Mouse (Mus musculus): ENCODE measurements around the gene Cryzl1. TPM values are rescaled to one million over a fixed set of nuclear protein-coding genes. Genes with fewer than 3 reads are reported as not detected.

Gene Cryzl1
- polyA plus RNA-seq, 1 experiment from 2014 or later, result 110 TPM

DNA sequence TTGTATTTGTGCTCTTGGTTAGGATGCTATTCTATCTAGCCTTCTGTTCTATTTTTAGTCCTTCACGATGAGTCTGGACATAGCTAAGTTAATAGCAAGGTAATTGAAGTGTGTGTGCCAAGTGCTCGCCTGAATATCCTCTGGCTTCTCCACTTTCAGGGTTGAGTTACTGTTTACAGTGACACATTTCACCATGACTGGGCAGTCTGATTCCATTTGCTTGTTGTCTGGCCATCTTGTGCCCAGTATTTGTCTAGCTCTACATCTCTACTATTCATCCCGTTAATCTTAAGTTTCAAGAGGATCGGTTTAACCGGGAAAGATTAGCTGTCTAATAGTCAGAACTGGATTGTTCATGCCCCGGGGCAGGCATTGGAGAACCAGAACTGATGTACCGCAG is 33.7 kb upstream of the Cryzl1 start:
- Histone ChIP-seq H3K36me3 (no peaks in the 10 kb centered on the region), H3K4me1 (replicated peaks) (peaks cover 63% of the 10 kb centered on the region), H3K27me3 (no peaks in the 10 kb centered on the region), H3K27ac (0 out of 2 replicates have a peak overlapping the region, but pooled peaks have one; percentile 21), H3K9ac (replicated peaks) (no peak overlapping the region), H3K4me3 (replicated peaks) (no peak overlapping the region), H3K4me2 (replicated peaks) (no peak overlapping the region), H3K9me3 (no peaks in the 10 kb centered on the region)
- ATAC-seq, result no peak
- WGBS, result 65% methylated on average over 7 of the region's 7 CpGs

DNA sequence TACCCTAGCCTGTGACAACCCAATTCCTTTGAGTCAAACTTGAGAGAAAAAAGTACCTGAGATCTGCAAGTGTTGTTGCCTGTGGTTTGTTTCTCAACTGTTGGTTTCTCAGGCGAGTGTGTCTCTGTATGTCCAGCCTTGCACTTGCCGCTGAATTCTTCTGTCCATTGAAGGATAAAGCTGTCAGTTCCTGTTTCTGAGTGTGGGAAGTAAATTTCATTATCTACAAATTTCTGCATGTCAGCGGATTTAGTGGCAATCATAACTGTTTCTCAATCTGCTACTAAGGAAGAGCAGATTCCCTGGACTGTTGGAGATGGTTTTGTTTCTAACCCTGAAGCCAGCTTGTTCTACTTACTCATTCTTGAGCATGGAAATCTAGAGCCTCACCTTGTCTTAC is 33.0 kb upstream of the Cryzl1 start:
- Histone ChIP-seq H3K4me1 (replicated peaks) (peaks cover 56% of the 10 kb centered on the region), H3K4me2 (replicated peaks) (no peak overlapping the region), H3K36me3 (no peaks in the 10 kb centered on the region), H3K9me3 (no peaks in the 10 kb centered on the region), H3K27ac (no peak overlapping the region), H3K9ac (replicated peaks) (no peak overlapping the region), H3K4me3 (replicated peaks) (no peak overlapping the region), H3K27me3 (no peaks in the 10 kb centered on the region)
- no peak for ATAC-seq
- 89% methylated on average over 3 of the region's 3 CpGs for WGBS

- H3K27ac ChIP-seq, result no peak overlapping the region
- no peak overlapping the region for H3K4me2 ChIP-seq (replicated peaks)
- no peak overlapping the region for H3K4me3 ChIP-seq (replicated peaks)
- H3K27me3 ChIP-seq, result no peaks in the 10 kb centered on the region
- no peak for ATAC-seq
- 0 out of 2 replicates have a peak, but pooled peaks cover 3% of the 10 kb centered on the region for H3K36me3 ChIP-seq
- no peak overlapping the region for H3K9ac ChIP-seq (replicated peaks)
- peaks cover 50% of the 10 kb centered on the region for H3K4me1 ChIP-seq (replicated peaks)
- no peaks in the 10 kb centered on the region for H3K9me3 ChIP-seq
- 78% methylated on average over 9 of the region's 9 CpGs for WGBS
Measured at GRCm38 (mm10) chr16:91761202-91761601, 32.4 kb upstream of the Cryzl1 start.

DNA sequence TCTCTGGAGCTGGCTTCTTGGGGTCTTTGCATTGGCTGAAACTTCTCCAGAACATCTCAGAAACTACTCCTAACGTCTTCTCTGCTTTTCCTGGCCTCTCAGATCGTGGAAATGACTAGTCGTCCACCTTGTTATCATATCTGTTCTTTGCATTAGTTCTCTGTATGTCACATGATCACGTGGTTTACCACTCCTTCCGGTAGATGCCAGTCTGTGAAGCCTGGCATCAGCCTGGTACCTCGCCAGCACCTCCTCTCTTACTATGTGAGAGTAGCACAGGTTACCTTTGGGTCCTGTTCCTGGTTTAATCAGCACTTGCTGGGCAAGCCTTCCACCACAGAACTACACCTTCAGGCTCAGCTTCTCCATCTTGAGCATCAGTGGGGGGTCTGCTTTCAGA is 26.2 kb upstream of the Cryzl1 start:
- no peaks in the 10 kb centered on the region for H3K9me3 ChIP-seq
- H3K36me3 ChIP-seq, result peaks cover 3% of the 10 kb centered on the region; the same call in 1 of the 2 replicates
- no peak overlapping the region for H3K27ac ChIP-seq
- 0 out of 2 replicates have a peak, but pooled peaks cover 10% of the 10 kb centered on the region for H3K4me1 ChIP-seq (replicated peaks)
- H3K27me3 ChIP-seq, result no peaks in the 10 kb centered on the region
- no peak overlapping the region for H3K4me2 ChIP-seq (replicated peaks)
- H3K9ac ChIP-seq (replicated peaks), result no peak overlapping the region
- WGBS, result 94% methylated on average over 6 of the region's 6 CpGs
- no peak overlapping the region for H3K4me3 ChIP-seq (replicated peaks)
- no peak for ATAC-seq

GRCm38 (mm10) chr16:91753611-91754010 is 24.8 kb upstream of the Cryzl1 start:
- Histone ChIP-seq H3K4me2 (replicated peaks) (no peak overlapping the region), H3K9ac (replicated peaks) (no peak overlapping the region), H3K36me3 (peaks cover 3% of the 10 kb centered on the region; the same call in 1 of the 2 replicates), H3K4me1 (replicated peaks) (0 out of 2 replicates have a peak, but pooled peaks cover 10% of the 10 kb centered on the region), H3K9me3 (no peaks in the 10 kb centered on the region), H3K27ac (no peak overlapping the region), H3K27me3 (no peaks in the 10 kb centered on the region), H3K4me3 (replicated peaks) (no peak overlapping the region)
- 87% methylated on average over 4 of the region's 4 CpGs for WGBS
- no peak for ATAC-seq

GRCm38 (mm10) chr16:91751644-91752385 is 23.0 kb upstream of the Cryzl1 start:
- no peaks in the 10 kb centered on the region for H3K27me3 ChIP-seq
- no peak for ATAC-seq
- H3K9me3 ChIP-seq, result no peaks in the 10 kb centered on the region
- no peak overlapping the region for H3K4me2 ChIP-seq (replicated peaks)
- H3K9ac ChIP-seq (replicated peaks), result no peak overlapping the region
- no peak overlapping the region for H3K4me3 ChIP-seq (replicated peaks)
- 72% methylated on average over 13 of the region's 13 CpGs for WGBS
- H3K27ac ChIP-seq, result no peak overlapping the region
- peaks cover 3% of the 10 kb centered on the region; the same call in 1 of the 2 replicates for H3K36me3 ChIP-seq
- 0 out of 2 replicates have a peak, but pooled peaks cover 10% of the 10 kb centered on the region for H3K4me1 ChIP-seq (replicated peaks)

DNA sequence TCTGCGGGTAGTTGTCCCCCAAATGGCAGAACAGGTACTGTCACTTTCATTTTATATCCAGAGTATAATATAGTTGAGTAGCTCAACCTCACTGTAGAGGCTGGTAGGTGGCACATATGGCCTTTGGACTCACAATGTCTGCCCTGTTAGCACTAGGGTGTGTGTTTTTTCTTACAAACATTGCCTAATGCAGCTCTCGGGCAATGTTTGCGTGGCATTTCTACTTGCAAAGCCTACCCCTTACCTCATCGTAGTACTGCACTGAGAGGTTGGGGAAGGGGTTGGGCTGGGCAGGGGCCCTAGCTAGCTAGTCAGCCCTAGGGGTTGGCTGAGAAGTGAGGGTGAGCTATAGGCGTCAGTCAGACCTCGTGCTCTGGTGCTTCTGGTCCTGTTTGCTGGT is 18.8 kb upstream of the Cryzl1 start:
- Histone ChIP-seq H3K9me3 (no peaks in the 10 kb centered on the region), H3K9ac (replicated peaks) (no peak overlapping the region), H3K4me2 (replicated peaks) (no peak overlapping the region), H3K4me3 (replicated peaks) (no peak overlapping the region), H3K36me3 (0 out of 2 replicates have a peak, but pooled peaks cover 2% of the 10 kb centered on the region), H3K4me1 (replicated peaks) (peaks cover 31% of the 10 kb centered on the region), H3K27me3 (no peaks in the 10 kb centered on the region), H3K27ac (no peak overlapping the region)
- ATAC-seq, result no peak
- 87% methylated on average over 6 of the region's 6 CpGs for WGBS

DNA sequence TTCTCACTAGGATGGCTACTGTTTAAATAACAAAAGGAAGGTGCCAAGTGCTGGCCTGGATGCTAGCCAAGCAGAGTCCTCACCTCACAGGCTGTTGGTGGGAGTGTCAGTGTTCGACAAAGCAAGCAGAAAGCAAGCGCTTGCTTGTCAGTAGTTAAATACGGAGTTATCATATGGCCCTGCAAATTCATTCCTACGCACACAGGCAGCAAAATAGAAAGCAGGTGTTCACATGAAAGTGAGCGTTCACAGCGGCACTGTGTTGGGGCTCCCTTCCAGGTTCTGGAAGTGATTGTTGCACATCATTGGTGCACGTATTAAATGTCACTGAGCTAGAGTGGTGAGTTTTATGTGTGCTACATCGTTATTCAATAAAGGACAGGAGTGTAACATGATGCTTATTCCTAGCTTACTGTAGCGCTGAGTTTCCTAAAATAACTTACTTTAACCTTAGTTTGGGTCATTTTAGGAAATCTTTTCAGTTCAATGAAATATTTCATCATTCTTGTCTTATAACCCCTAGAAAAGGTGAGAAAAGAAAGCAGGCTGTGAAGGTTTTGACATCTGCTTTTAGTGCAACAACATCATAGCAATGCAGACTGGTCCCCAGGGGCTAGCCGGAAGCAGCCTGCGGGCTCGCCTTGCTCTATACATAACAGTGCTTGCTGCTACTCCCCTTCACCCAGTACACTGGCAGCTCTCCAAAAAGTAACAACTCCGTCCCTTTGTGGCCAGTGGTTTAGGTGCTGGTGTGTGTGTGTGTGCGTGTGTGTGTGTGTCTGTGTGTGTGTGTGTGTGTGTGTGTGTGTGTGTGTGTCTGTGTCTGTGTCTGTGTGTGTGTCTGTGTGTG is 17.6 kb upstream of the Cryzl1 start:
- no peaks in the 10 kb centered on the region for H3K27me3 ChIP-seq
- H3K36me3 ChIP-seq, result 0 out of 2 replicates have a peak, but pooled peaks cover 2% of the 10 kb centered on the region
- no peak for ATAC-seq
- no peak overlapping the region for H3K9ac ChIP-seq (replicated peaks)
- H3K9me3 ChIP-seq, result no peaks in the 10 kb centered on the region
- H3K4me2 ChIP-seq (replicated peaks), result no peak overlapping the region
- H3K27ac ChIP-seq, result no peak overlapping the region
- peaks cover 23% of the 10 kb centered on the region for H3K4me1 ChIP-seq (replicated peaks)
- WGBS, result 77% methylated on average over 14 of the region's 14 CpGs
- H3K4me3 ChIP-seq (replicated peaks), result no peak overlapping the region

DNA sequence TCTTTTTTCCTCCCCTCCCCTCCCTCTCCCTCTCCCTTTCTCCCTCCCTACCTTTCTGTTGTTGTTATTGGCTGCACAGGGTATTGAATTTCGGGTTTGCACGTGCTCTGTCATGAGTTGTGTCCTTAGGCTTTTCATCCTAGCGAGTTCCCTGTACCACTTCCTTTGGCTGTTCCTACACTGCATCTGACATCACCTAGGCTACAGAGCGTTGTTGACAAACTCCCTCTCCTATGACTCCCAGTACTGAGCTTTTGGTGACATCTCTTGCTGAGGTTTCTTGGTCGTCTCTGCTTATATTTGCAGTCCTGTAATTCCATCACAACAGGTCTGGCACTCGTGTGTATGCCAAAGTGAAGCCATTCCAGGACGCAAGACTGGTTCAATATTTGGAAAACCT is 14.3 kb upstream of the Cryzl1 start:
- Histone ChIP-seq H3K4me1 (replicated peaks) (peaks cover 44% of the 10 kb centered on the region), H3K4me2 (replicated peaks) (no peak overlapping the region), H3K9me3 (no peaks in the 10 kb centered on the region), H3K36me3 (0 out of 2 replicates have a peak, but pooled peaks cover 2% of the 10 kb centered on the region), H3K9ac (replicated peaks) (no peak overlapping the region), H3K27ac (no peak overlapping the region), H3K27me3 (no peaks in the 10 kb centered on the region), H3K4me3 (replicated peaks) (no peak overlapping the region)
- no peak for ATAC-seq
- 89% methylated on average over 7 of the region's 7 CpGs for WGBS

GRCm38 (mm10) chr16:91740918-91741255 is 12.1 kb upstream of the Cryzl1 start:
- 60% methylated on average over 7 of the region's 7 CpGs for WGBS
- no peak for ATAC-seq
- peaks cover 60% of the 10 kb centered on the region for H3K4me1 ChIP-seq (replicated peaks)

DNA sequence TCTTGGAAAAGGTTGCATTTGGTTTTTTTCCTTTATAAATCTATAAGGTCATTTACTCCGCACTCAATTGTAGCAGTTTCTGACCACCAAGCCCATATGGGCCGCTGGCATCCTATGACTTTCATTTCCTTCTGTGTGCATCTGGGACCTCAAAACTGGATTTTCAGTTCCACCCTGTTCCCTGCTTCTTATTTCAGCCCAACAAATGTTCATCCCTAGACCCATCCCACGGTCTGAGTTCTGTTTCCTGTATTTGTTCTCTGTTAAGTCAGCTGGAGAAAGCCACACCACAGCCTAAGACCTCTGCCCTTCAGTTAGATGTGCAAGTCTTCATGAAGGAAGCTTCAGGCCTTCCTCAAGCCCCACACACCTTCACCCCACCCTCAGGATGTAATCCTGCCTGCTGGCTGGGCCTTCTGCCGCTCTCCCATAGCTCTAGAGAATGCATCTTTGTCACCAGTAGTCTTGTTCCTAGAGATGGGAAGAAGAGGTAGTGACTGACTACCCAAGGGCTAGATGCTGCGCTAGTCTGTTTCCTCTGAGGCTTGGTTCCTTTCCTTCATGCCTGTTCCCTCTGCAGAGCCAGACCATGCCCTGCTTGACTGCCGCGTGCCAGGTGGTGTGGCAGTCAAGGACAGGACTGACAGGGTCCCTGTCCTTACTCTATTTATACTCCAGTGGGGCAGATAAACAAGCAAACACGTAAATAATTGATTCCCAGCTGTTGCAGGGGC is 11.6 kb upstream of the Cryzl1 start:
- ATAC-seq, result no peak
- H3K4me1 ChIP-seq (replicated peaks), result peaks cover 60% of the 10 kb centered on the region

More at GRCm38 (mm10) chr16:91740918-91741255, 12.1 kb upstream of the Cryzl1 start:
- no peak overlapping the region for H3K4me2 ChIP-seq (replicated peaks)
- no peak overlapping the region for H3K4me3 ChIP-seq (replicated peaks)
- H3K27me3 ChIP-seq, result no peaks in the 10 kb centered on the region
- no peak overlapping the region for H3K9ac ChIP-seq (replicated peaks)
- H3K36me3 ChIP-seq, result no peaks in the 10 kb centered on the region
- no peaks in the 10 kb centered on the region for H3K9me3 ChIP-seq
- no peak overlapping the region for H3K27ac ChIP-seq

More for the DNA sequence above, 11.6 kb upstream of the Cryzl1 start:
- H3K9ac ChIP-seq (replicated peaks), result no peak overlapping the region
- no peak overlapping the region; the same call in 1 of the 2 replicates for H3K27ac ChIP-seq
- WGBS, result 64% methylated on average over 8 of the region's 8 CpGs
- H3K9me3 ChIP-seq, result no peaks in the 10 kb centered on the region
- H3K4me2 ChIP-seq (replicated peaks), result no peak overlapping the region
- no peaks in the 10 kb centered on the region for H3K36me3 ChIP-seq
- H3K27me3 ChIP-seq, result no peaks in the 10 kb centered on the region
- H3K4me3 ChIP-seq (replicated peaks), result no peak overlapping the region
